Mouse (Mus musculus) hindbrain, postnatal 0 days (tissue): ENCODE measurements around the gene Tmprss4. TPM values are rescaled to one million over a fixed set of nuclear protein-coding genes. Genes with fewer than 3 reads are reported as not detected.

Source experiments
- ATAC-seq: fragments of 200-750 bp; cut with Nextera tagmentation; 2 replicates; pipeline ENCODE4 v1.8.0; 2017; ENCODE audit warnings: mild to moderate bottlenecking, moderate TSS enrichment, moderate library complexity
- DNase-seq: peaks from one replicate; pipeline ENCODE4 v3.0.0-alpha.2; 2015; ENCODE audit warnings: low spot score
- H3K27ac ChIP-seq: fragments of 300-500 bp; sonication (generic); 2 replicates; pipeline ENCODE4 v1.5.1; 2014; ENCODE audit warnings: mild to moderate bottlenecking
- H3K27me3 ChIP-seq: fragments of 300-500 bp; sonication (generic); 2 replicates; pipeline ENCODE4 v1.6.1; 2014; ENCODE audit warnings: low read length, mixed read lengths; ENCODE audit not compliant: insufficient read depth
- H3K36me3 ChIP-seq: fragments of 300-500 bp; sonication (generic); 2 replicates; pipeline ENCODE4 v1.6.1; 2014; ENCODE audit warnings: low read length, mixed read lengths; ENCODE audit not compliant: insufficient read depth
- H3K4me1 ChIP-seq: fragments of 300-500 bp; sonication (generic); 2 replicates; pipeline ENCODE4 v1.6.1; 2014; ENCODE audit warnings: antibody characterized with exemption, low read length, mixed read lengths; ENCODE audit not compliant: insufficient read depth
- H3K4me2 ChIP-seq: fragments of 300-500 bp; sonication (generic); 2 replicates; pipeline ENCODE4 v1.6.1; 2014; ENCODE audit warnings: low read depth, mild to moderate bottlenecking, low read length, moderate library complexity, mixed read lengths
- H3K4me3 ChIP-seq: fragments of 300-500 bp; sonication (generic); 2 replicates; pipeline ENCODE4 v1.5.1; 2014; ENCODE audit warnings: low read length
- H3K9ac ChIP-seq: fragments of 300-500 bp; sonication (generic); replicated peaks from 2 replicates; pipeline ENCODE4 v1.6.1; 2014; ENCODE audit warnings: mild to moderate bottlenecking, low read length, moderate library complexity, mixed read lengths
- H3K9me3 ChIP-seq: fragments of 300-500 bp; sonication (generic); 2 replicates; pipeline ENCODE4 v1.6.1; 2016; ENCODE audit warnings: low read length, mixed read lengths
- CTCF ChIP-seq: IDR thresholded peaks from 2 replicates; pipeline ENCODE4 v1.5.1; 2016; ENCODE audit warnings: antibody characterized with exemption, control low read depth, low read depth
- WGBS: fragments of 180-500 bp; shearing (Covaris S2); extraction: QIAGEN DNeasy Blood & Tissue Kit; methylation state at CpG from one replicate; pipeline ENCODE4 v1.1.7; 2014; 5-methylcytosine and 5-hydroxymethylcytosine counted together
- polyA plus RNA-seq: library from polyadenylated mRNA; unstranded; fragments of >200 nt; fragmentation: Nextera tagmentation; extraction: Ambion mirVana; gene quantifications from 2 replicates; pipeline ENCODE4 v1.2.1, GENCODE M21; 2015
- total RNA-seq: library from RNA; depleted of rRNA; stranded (reverse); fragments of >200 nt; gene quantifications from 2 replicates; pipeline ENCODE4 v1.2.3, GENCODE M21; 2014

The Tmprss4 gene
- total and polyA plus RNA-seq, 2 experiments from 2014 or later: 1.1 TPM; not detected in 1

DNA sequence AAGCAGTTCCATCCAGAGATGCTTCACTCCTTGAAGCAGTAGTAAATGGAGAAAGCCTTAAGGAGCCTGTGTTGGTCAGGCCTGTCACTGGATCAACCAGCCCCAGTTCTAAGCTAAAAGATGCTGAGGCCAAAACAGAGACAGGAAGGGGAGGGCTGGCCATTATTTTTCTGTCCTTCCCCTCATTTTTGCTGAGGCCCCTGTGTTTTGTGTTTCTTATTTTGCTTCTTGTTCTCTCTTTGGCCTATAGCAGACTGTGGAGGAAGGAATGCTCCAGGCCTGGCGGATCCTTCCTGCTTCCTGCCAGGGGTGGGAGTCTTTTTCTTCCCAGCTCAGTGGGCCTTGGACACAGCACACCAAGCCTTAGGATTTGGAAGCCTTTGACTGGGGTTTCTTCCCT is 41.5 kb upstream of the Tmprss4 start:
- Histone ChIP-seq H3K4me2 (no peak overlapping the region), H3K4me1 (no peaks in the 10 kb centered on the region), H3K27ac (no peak overlapping the region), H3K36me3 (no peaks in the 10 kb centered on the region), H3K27me3 (no peaks in the 10 kb centered on the region), H3K9me3 (no peaks in the 10 kb centered on the region), H3K4me3 (no peak overlapping the region), H3K9ac (no peak overlapping the region)
- DNase-seq: no peak
- no peak for TF ChIP-seq CTCF
- no peak for ATAC-seq
- WGBS: 70% methylated on average over 1 of the region's 1 CpGs

DNA sequence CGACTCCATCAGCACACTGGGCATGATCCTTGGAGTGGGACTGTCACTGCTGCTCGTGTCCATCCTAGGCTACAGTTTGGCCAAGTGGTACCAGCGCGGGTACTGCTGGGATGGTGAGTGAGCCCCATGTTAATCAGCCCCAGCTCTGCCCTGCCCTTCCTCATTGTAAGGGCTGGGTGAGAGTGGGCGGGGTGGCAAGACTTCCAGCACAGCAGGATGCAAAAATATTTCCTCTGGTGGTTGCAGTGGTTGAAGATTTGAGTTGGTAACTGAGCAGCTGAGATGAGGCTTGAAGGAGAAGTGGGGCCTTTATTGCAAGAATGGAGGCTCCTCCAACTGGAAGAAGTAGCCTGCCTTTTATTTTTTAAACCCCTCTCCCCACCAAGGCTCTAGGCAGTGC is 37.5 kb upstream of the Tmprss4 start:
- no peak overlapping the region for H3K9ac ChIP-seq
- H3K4me1 ChIP-seq: no peaks in the 10 kb centered on the region
- no peak overlapping the region for H3K27ac ChIP-seq
- no peaks in the 10 kb centered on the region for H3K27me3 ChIP-seq
- H3K9me3 ChIP-seq: no peaks in the 10 kb centered on the region
- no peak for TF ChIP-seq CTCF
- DNase-seq: no peak
- no peaks in the 10 kb centered on the region for H3K36me3 ChIP-seq
- 79% methylated on average over 5 of the region's 5 CpGs for WGBS
- no peak overlapping the region for H3K4me3 ChIP-seq
- no peak for ATAC-seq
- no peak overlapping the region for H3K4me2 ChIP-seq

DNA sequence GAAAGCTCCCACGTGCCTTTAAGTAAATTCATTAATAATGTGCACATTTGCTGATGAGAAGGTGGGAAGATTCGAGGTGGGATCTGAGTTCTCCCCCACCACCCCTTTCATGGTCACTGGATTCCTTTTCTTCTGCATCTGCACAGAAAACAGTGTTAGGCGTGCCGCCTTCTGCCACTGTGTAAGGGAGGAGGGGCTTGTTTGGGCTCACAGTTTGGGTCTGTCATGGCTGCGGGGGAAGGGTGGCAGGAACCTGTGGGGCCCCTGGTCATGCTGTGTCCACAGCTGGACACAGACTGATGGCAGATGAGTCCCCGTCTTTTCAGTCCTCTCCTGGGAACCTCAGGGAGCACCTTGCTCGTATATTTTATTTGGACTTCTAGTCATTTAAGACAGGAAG is 32.9 kb upstream of the Tmprss4 start:
- H3K4me2 ChIP-seq: no peak overlapping the region
- no peaks in the 10 kb centered on the region for H3K4me1 ChIP-seq
- DNase-seq (no peak), ATAC-seq (no peak)
- H3K4me3 ChIP-seq: no peak overlapping the region
- H3K9me3 ChIP-seq: no peaks in the 10 kb centered on the region
- no peak for TF ChIP-seq CTCF
- no peaks in the 10 kb centered on the region for H3K36me3 ChIP-seq
- no peak overlapping the region for H3K27ac ChIP-seq
- no peaks in the 10 kb centered on the region for H3K27me3 ChIP-seq
- 43% methylated on average over 7 of the region's 7 CpGs for WGBS
- H3K9ac ChIP-seq: no peak overlapping the region

DNA sequence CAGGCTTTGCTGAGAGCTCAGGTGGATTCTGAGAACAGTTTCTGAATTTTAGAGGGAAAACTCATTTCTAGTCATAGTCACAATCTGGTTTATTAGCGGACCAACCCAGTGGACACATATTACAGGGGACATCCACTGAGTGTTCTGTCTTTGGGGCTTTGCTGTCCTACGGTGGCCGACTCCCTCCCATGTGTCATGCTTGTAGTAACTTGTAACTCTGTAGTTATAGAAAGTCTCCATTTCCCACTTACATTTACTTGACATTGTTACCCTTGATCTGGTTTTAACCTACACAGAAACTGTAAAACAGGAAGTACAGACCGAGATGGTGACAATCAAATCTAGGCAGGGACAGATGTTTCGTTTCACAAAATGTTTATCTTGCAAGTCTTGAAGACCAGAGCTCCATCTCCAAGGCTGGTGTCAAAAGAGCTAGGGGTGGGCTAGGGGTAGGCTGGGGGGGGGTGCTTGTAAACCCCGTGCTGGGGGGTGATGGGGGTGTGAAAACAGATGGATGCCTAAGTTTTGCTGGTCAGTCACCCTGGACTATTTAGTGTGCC is 31.9 kb upstream of the Tmprss4 start:
- no peak for TF ChIP-seq CTCF
- WGBS: 87% methylated on average over 6 of the region's 6 CpGs
- ATAC-seq: no peak

DNA sequence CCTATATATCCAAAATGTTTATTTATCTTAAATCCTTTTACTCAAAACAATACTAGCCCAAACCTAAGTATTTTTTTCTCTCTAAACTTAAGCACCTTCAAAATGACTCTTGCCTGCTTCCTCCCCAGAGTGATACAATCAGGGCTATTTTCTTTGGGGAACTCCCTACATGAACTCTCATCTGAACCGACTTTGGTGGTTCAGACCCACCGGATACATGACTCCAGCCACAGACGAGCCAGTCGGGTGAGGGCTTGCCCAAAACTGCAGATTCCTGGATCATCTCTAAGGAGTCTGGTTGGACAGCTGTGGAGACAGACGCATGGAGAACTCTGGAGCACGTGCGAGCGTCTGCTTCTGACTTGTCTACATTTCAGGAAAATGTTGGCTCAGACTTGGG is 25.5 kb upstream of the Tmprss4 start:
- no peak overlapping the region for H3K4me2 ChIP-seq
- ATAC-seq: no peak

More for the DNA sequence above, 31.9 kb upstream of the Tmprss4 start:
- no peak for DNase-seq
- no peaks in the 10 kb centered on the region for H3K27me3 ChIP-seq
- H3K4me3 ChIP-seq: no peak overlapping the region
- H3K36me3 ChIP-seq: no peaks in the 10 kb centered on the region
- H3K4me2 ChIP-seq: no peak overlapping the region
- H3K9me3 ChIP-seq: no peaks in the 10 kb centered on the region
- no peak overlapping the region for H3K9ac ChIP-seq
- no peak overlapping the region for H3K27ac ChIP-seq
- H3K4me1 ChIP-seq: no peaks in the 10 kb centered on the region

DNA sequence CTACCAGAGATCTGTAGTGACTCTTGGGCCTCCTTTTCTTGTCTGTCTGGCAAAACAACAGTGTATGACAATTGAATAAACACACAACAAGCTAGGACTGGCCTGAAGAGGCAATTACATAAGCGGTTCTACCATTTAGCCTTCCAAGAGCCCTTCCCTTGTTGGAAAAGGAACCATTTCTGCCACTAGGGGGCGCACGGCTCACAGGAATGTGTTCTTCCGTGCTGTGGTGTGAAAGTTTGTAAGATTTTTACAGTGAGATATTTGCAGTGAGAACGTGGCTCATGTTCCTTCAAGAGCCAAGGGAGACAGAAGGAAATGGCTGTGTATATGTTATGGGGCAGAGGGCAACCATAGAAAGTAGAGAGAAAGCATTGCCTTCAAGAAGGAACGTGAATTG is 17.7 kb upstream of the Tmprss4 start:
- peak; percentile 80 for ATAC-seq
- no peak overlapping the region for H3K4me2 ChIP-seq
- H3K4me1 ChIP-seq: no peaks in the 10 kb centered on the region
- H3K36me3 ChIP-seq: no peaks in the 10 kb centered on the region
- WGBS: 11% methylated on average over 6 of the region's 6 CpGs
- H3K27ac ChIP-seq: no peak overlapping the region
- no peak overlapping the region for H3K9ac ChIP-seq
- no peaks in the 10 kb centered on the region for H3K27me3 ChIP-seq
- DNase-seq: peak; percentile 94
- TF ChIP-seq CTCF: peak; percentile 98
- no peaks in the 10 kb centered on the region for H3K9me3 ChIP-seq
- H3K4me3 ChIP-seq: no peak overlapping the region

More for the DNA sequence above, 25.5 kb upstream of the Tmprss4 start:
- H3K27ac ChIP-seq: no peak overlapping the region
- H3K36me3 ChIP-seq: no peaks in the 10 kb centered on the region
- DNase-seq: no peak
- H3K4me3 ChIP-seq: no peak overlapping the region
- no peak overlapping the region for H3K9ac ChIP-seq
- no peaks in the 10 kb centered on the region for H3K4me1 ChIP-seq
- no peaks in the 10 kb centered on the region for H3K9me3 ChIP-seq
- WGBS: 84% methylated on average over 8 of the region's 8 CpGs
- H3K27me3 ChIP-seq: no peaks in the 10 kb centered on the region
- no peak for TF ChIP-seq CTCF

DNA sequence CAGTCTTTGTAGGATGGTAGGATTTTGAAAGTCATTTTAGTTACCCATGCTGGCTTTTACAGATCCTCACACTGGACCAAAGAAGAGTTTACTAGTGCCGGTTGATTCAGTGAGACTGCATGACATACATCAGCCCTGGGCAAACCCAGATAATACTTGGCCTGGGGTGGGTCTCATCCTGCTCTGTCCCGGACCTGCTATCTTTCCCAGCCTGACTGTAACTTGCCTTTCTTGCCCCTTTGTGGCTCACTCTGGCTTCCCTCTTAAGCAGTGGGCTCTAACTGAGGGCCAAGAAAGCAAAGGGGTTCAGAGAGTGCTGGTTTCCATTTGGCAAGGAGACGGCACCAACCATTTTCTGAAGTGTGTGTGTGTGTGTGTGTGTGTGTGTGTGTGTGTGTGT is 15.8 kb upstream of the Tmprss4 start:
- H3K9me3 ChIP-seq: no peaks in the 10 kb centered on the region
- H3K4me2 ChIP-seq: no peak overlapping the region
- ATAC-seq (no peak), DNase-seq (no peak)
- H3K9ac ChIP-seq: no peak overlapping the region
- H3K27ac ChIP-seq: no peak overlapping the region
- WGBS: 85% methylated on average over 3 of the region's 3 CpGs
- H3K4me3 ChIP-seq: no peak overlapping the region
- no peak for TF ChIP-seq CTCF
- no peaks in the 10 kb centered on the region for H3K36me3 ChIP-seq
- no peaks in the 10 kb centered on the region for H3K27me3 ChIP-seq
- no peaks in the 10 kb centered on the region for H3K4me1 ChIP-seq
